Comparison of ENCODE assay signal across 7 mouse cellular contexts in the genomic region with DNA sequence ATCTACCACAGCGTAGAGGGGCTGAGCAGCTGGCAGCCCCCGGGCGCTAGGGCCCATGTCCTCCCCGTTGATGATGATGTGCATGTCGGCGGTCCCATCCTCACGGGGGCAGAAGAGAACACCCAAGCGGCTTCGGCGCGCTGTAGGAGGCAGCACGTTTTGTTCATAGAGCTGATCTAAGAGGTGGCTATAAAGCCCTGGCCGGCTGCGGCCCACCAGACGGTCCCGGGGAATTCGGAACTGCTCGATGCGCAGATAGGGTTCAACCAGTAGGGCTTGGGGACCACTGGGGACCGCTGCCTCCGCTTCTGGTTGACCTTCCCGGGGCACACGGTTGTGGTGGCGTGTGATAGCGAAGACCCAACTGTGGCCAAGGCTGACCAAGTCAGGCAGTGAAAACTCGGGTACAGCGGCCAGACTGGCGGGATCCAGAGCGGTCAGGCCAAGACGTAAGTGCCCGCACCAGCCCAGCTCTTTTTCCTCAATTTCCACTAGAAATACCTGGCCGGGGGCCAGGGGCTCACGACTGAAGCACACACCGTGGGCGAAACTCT. TPM values are rescaled to one million over a fixed set of nuclear protein-coding genes. Genes with fewer than 3 reads are reported as not detected.
DNase-seq lines count a peak whose midpoint lies in the region; ATAC-seq and TF ChIP-seq lines count a peak whose summit lies in the region.

A gene (plus strand): TSS at position 126 of the 554 bp plus-strand sequence.

- ATAC-seq in embryonic facial prominence, embryonic 11.5 days (replicated peaks; ENCODE audit: insufficient number of reproducible peaks, low FRiP score, low TSS enrichment, low read depth): peak; percentile 64
- ATAC-seq in granulocyte monocyte progenitor cell, adult 5-6 weeks (replicated peaks; ENCODE audit: poor library complexity, severe bottlenecking): peak; percentile 77
- ATAC-seq in intestine, postnatal 0 days: peak; percentile 43
- peak; percentile 69 for ATAC-seq in midbrain, embryonic 11.5 days (ENCODE audit: low FRiP score)

- peak within 1 kb of the TSS; percentile 75 for H3K4me3 ChIP-seq in embryonic facial prominence, embryonic 11.5 days (ENCODE audit: low read depth, low read length)
- H3K4me3 ChIP-seq in intestine, postnatal 0 days (ENCODE audit: low read depth, low read length): peak within 1 kb of the TSS; percentile 57
- peak within 1 kb of the TSS; percentile 65 for H3K4me3 ChIP-seq in midbrain, embryonic 11.5 days (ENCODE audit: low read depth, low read length)

- H3K9me3 ChIP-seq in embryonic facial prominence, embryonic 11.5 days (replicated peaks; ENCODE audit: control insufficient read depth, low read length): no peaks in the 10 kb centered on the region
- H3K9me3 ChIP-seq in intestine, postnatal 0 days (ENCODE audit: control insufficient read depth): no peaks in the 10 kb centered on the region
- no peaks in the 10 kb centered on the region for H3K9me3 ChIP-seq in midbrain, embryonic 11.5 days (ENCODE audit: control insufficient read depth, low read length)

- peaks cover 7% of the 10 kb centered on the region; the same call in 1 of the 2 replicates for H3K4me1 ChIP-seq in embryonic facial prominence, embryonic 11.5 days (ENCODE audit: control insufficient read depth, insufficient read depth, low read length)
- 0 out of 2 replicates have a peak, but pooled peaks cover 3% of the 10 kb centered on the region for H3K4me1 ChIP-seq in intestine, postnatal 0 days (replicated peaks; ENCODE audit: control insufficient read depth, insufficient read depth, low read length)
- peaks cover 18% of the 10 kb centered on the region for H3K4me1 ChIP-seq in midbrain, embryonic 11.5 days (ENCODE audit: control insufficient read depth, insufficient read depth, low read length)

- no peaks in the 10 kb centered on the region for H3K27me3 ChIP-seq in embryonic facial prominence, embryonic 11.5 days (ENCODE audit: control insufficient read depth, insufficient read depth, low read length)
- H3K27me3 ChIP-seq in intestine, postnatal 0 days (replicated peaks; ENCODE audit: control insufficient read depth, insufficient read depth, low read length): no peaks in the 10 kb centered on the region
- H3K27me3 ChIP-seq in midbrain, embryonic 11.5 days (ENCODE audit: control insufficient read depth, insufficient read depth, low read length): no peaks in the 10 kb centered on the region

- peak within 1 kb of the TSS; percentile 99 for H3K4me2 ChIP-seq in embryonic facial prominence, embryonic 11.5 days (ENCODE audit: low read depth, low read length)
- H3K4me2 ChIP-seq in intestine, postnatal 0 days (replicated peaks; ENCODE audit: low read depth): peak within 1 kb of the TSS; percentile 92
- H3K4me2 ChIP-seq in midbrain, embryonic 11.5 days: peak within 1 kb of the TSS; percentile 100

- WGBS in embryonic facial prominence, embryonic 11.5 days: 2% methylated on average over 35 of the region's 35 CpGs
- 1% methylated on average over 35 of the region's 35 CpGs for WGBS in intestine, postnatal 0 days
- 1% methylated on average over 35 of the region's 35 CpGs for WGBS in midbrain, embryonic 11.5 days

- peak; percentile 88 for DNase-seq in adrenal gland, postnatal 14 days
- peak; percentile 78 for DNase-seq in embryonic facial prominence, embryonic 11.5 days (ENCODE audit: low spot score)
- DNase-seq in left cerebral cortex, postnatal 4 days: peak; percentile 75
- peak; percentile 94 for DNase-seq in midbrain, embryonic 11.5 days (ENCODE audit: low spot score, missing footprints)
- DNase-seq in right cerebral cortex, postnatal 4 days: peak; percentile 76

- no peaks in the 10 kb centered on the region; the same call in 1 of the 2 replicates for H3K36me3 ChIP-seq in embryonic facial prominence, embryonic 11.5 days (replicated peaks; ENCODE audit: control insufficient read depth, insufficient read depth, low read depth, low read length)
- H3K36me3 ChIP-seq in intestine, postnatal 0 days (ENCODE audit: control insufficient read depth, insufficient read depth): peaks cover 21% of the 10 kb centered on the region
- H3K36me3 ChIP-seq in midbrain, embryonic 11.5 days (ENCODE audit: control insufficient read depth, insufficient read depth, low read length): no peaks in the 10 kb centered on the region

- intact Hi-C loops in left cerebral cortex, postnatal 4 days (cut with DNase I): no loop called here

- peak within 1 kb of the TSS; percentile 59 for H3K27ac ChIP-seq in embryonic facial prominence, embryonic 11.5 days (replicated peaks; ENCODE audit: low read depth, low read length)
- H3K27ac ChIP-seq in intestine, postnatal 0 days (ENCODE audit: low read depth, low read length): peak within 1 kb of the TSS; percentile 83
- peak within 1 kb of the TSS; percentile 7; the same call in 1 of the 2 replicates for H3K27ac ChIP-seq in midbrain, embryonic 11.5 days (ENCODE audit: low read depth, low read length)

- TF ChIP-seq CTCF in intestine, postnatal 0 days (IDR thresholded peaks at IDR 0.05; ENCODE audit: low read depth): peak; percentile 87

- peak within 1 kb of the TSS; percentile 83 for H3K9ac ChIP-seq in embryonic facial prominence, embryonic 11.5 days (replicated peaks; ENCODE audit: low read length)
- H3K9ac ChIP-seq in intestine, postnatal 0 days (ENCODE audit: low read depth, low read length): peak within 1 kb of the TSS; percentile 61
- peak within 1 kb of the TSS; percentile 78 for H3K9ac ChIP-seq in midbrain, embryonic 11.5 days (ENCODE audit: low read length)

RNA-seq across cellular contexts. Expression of the gene that starts here (rescaled TPM):
- total RNA-seq in adrenal gland, postnatal 14 days (2021): 104 and 116 TPM in 2 replicates
- 102 TPM in 2 replicates for polyA plus RNA-seq in embryonic facial prominence, embryonic 11.5 days (2014; fragmentation: Nextera tagmentation; extraction: Ambion mirVana)
- total RNA-seq in granulocyte monocyte progenitor cell, adult 5-6 weeks (2014; fragmentation: Nextera tagmentation): 89.0 and 135 TPM in 2 replicates
- 79.5 and 109 TPM in 2 replicates for total RNA-seq in granulocyte monocyte progenitor cell, adult 5-6 weeks (2017)
- polyA plus RNA-seq in intestine, postnatal 0 days (2015; fragmentation: Nextera tagmentation; extraction: Ambion mirVana): 1,079 and 1,142 TPM in 2 replicates
- total RNA-seq in left cerebral cortex, postnatal 4 days (2021): 10 to 100 TPM; 56.8 to 62.2 TPM
- 84.8 and 89.7 TPM in 2 replicates for polyA plus RNA-seq in midbrain, embryonic 11.5 days (2014; fragmentation: Nextera tagmentation; extraction: Ambion mirVana)

Comparison
In these comparisons a context has a peak if more than half of its experiments do, and no peak if none do; other contexts are left out.
1. Peak in every context shown above with its lines: DNase-seq, ATAC-seq, H3K4me3 ChIP-seq and H3K27ac ChIP-seq.
2. RNA of the gene that starts here (polyA plus RNA-seq): 1,079 to 1,142 TPM in intestine, postnatal 0 days; 102 TPM in embryonic facial prominence, embryonic 11.5 days and 84.8 to 89.7 TPM in midbrain, embryonic 11.5 days; every median in the first group is over 10 times any median in the second.
3. H3K27ac ChIP-seq: peak in every context shown above with its lines; median percentile 83 in intestine, postnatal 0 days; 59 in embryonic facial prominence, embryonic 11.5 days; 7 in midbrain, embryonic 11.5 days.